Mouse (Mus musculus): ENCODE results near the gene Slc19a1. TPM values are rescaled to one million over a fixed set of nuclear protein-coding genes. Genes with fewer than 3 reads are reported as not detected.

The Slc19a1 gene
- total and polyA plus RNA-seq, 3 experiments: 40.1 to 59.8 (median 50.2) TPM

DNA sequence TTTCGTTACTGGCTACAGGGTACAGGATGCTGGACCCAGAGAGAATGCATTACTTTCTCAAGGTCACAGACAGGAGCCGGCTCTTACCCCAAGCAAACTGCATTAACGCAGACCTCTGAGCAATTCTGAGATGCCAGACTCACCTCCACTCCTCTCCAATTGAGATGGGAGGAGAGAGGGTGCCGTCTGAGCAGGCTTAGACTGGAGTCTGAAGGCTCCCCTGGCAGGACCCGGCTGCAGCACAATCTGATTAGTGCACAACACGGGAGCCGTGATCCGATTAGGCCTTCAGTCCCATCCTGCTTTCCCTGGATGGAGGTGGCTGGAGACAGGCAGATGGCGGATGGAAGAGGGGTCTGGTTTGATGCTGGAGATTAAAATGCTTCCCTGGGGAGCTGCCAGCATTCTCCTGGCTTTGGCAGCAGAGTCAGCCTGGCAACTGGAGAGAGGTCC is 23.9 kb upstream of the Slc19a1 start:
- dilution Hi-C loops (cut with MboI; ENCODE audit: extremely low pct_ligation_motif_present, extremely low pct_unique_long_range_greater_than_20kb, low sequenced_read_pairs) (no loop called here), in situ Hi-C loops (cut with MboI; ENCODE audit: low pct_ligation_motif_present, low pct_unique_long_range_greater_than_20kb, low sequenced_read_pairs) (loop anchor here (25.0 kb wide), 1 partner anchor 171 kb away; no protein-coding TSS in a partner anchor)
- H3K4me3 ChIP-seq (replicated peaks in 1 of 3; ENCODE audit: low read depth in 2 of 3, low read length in 2 of 3, poor library complexity in 1 of 3): no peak overlapping the region
- peaks cover 67% of the 10 kb centered on the region for H3K27me3 ChIP-seq (replicated peaks)
- no peaks in the 10 kb centered on the region for H3K79me2 ChIP-seq (replicated peaks; ENCODE audit: control insufficient read depth, extremely low read depth, insufficient read depth, poor library complexity, severe bottlenecking)
- H3K4me1 ChIP-seq (ENCODE audit: control insufficient read depth in 1 of 2, insufficient read depth in 2 of 2): no peaks in the 10 kb centered on the region
- DNase-seq (ENCODE audit: extremely low read depth): no peak
- H3K4me2 ChIP-seq (ENCODE audit: insufficient read depth, low read depth, poor library complexity, severe bottlenecking): no peak overlapping the region
- no peak overlapping the region for H3K9ac ChIP-seq (ENCODE audit: insufficient read depth, low read depth)
- H3K36me3 ChIP-seq (replicated peaks in 1 of 2; ENCODE audit: control insufficient read depth in 1 of 2, insufficient read depth in 1 of 2, low read length in 1 of 2): no peaks in the 10 kb centered on the region
- TF ChIP-seq POLR2A (IDR thresholded peaks at IDR 0.05; ENCODE audit: low read depth, low read length) (no peak), ZC3H11A (IDR thresholded peaks at IDR 0.05; ENCODE audit: low read depth, low read length) (no peak), CHD1 (IDR thresholded peaks at IDR 0.05; ENCODE audit: low read depth, low read length) (no peak), ZNF384 (IDR thresholded peaks at IDR 0.05; ENCODE audit: low read depth, low read length) (no peak), CTCF (conservative IDR thresholded peaks at IDR 0.05 in 1 of 2, IDR thresholded peaks at IDR 0.05 in 1 of 2; ENCODE audit: low read depth in 2 of 2, low read length in 2 of 2) (no peak), UBTF (IDR thresholded peaks at IDR 0.05; ENCODE audit: low read depth, low read length) (no peak), USF1 (IDR thresholded peaks at IDR 0.05; ENCODE audit: low read depth, low read length) (no peak), POLR2AphosphoS2 (IDR thresholded peaks at IDR 0.05; ENCODE audit: low read depth, low read length) (no peak), ETS1 (conservative IDR thresholded peaks at IDR 0.05; ENCODE audit: low read depth, low read length) (no peak), BHLHE40 (IDR thresholded peaks at IDR 0.05; ENCODE audit: low read depth, low read length) (no peak), MAFK (IDR thresholded peaks at IDR 0.05; ENCODE audit: insufficient replicate concordance, low read length) (no peak), MYC (IDR thresholded peaks at IDR 0.05; ENCODE audit: low read depth, low read length) (no peak), ELF1 (IDR thresholded peaks at IDR 0.05; ENCODE audit: low read depth, low read length) (no peak), USF2 (conservative IDR thresholded peaks at IDR 0.05; ENCODE audit: low read depth, low read length) (no peak), KAT2A (IDR thresholded peaks at IDR 0.05; ENCODE audit: insufficient replicate concordance, low read length) (no peak), NELFE (IDR thresholded peaks at IDR 0.05; ENCODE audit: low read depth, low read length) (no peak), CHD2 (IDR thresholded peaks at IDR 0.05; ENCODE audit: low read length) (no peak), HCFC1 (IDR thresholded peaks at IDR 0.05; ENCODE audit: low read depth, low read length) (no peak), E2F4 (IDR thresholded peaks at IDR 0.05; ENCODE audit: insufficient replicate concordance, low read depth, low read length) (no peak)
- H3K27ac ChIP-seq (ENCODE audit: insufficient read depth, low read depth): no peak overlapping the region
- peaks cover 3% of the 10 kb centered on the region for H3K9me3 ChIP-seq (replicated peaks; ENCODE audit: low read length)

GRCm38 (mm10) chr10:77008698-77009097 is 23.3 kb upstream of the Slc19a1 start:
- DNase-seq (ENCODE audit: extremely low read depth): no peak
- Histone ChIP-seq H3K4me1 (ENCODE audit: control insufficient read depth in 1 of 2, insufficient read depth in 2 of 2) (no peaks in the 10 kb centered on the region), H3K27me3 (replicated peaks) (peaks cover 62% of the 10 kb centered on the region), H3K79me2 (replicated peaks; ENCODE audit: control insufficient read depth, extremely low read depth, insufficient read depth, poor library complexity, severe bottlenecking) (no peaks in the 10 kb centered on the region), H3K27ac (ENCODE audit: insufficient read depth, low read depth) (no peak overlapping the region), H3K4me3 (replicated peaks in 1 of 3; ENCODE audit: low read depth in 2 of 3, low read length in 2 of 3, poor library complexity in 1 of 3) (no peak overlapping the region), H3K9me3 (replicated peaks; ENCODE audit: low read length) (no peaks in the 10 kb centered on the region), H3K9ac (ENCODE audit: insufficient read depth, low read depth) (no peak overlapping the region), H3K4me2 (ENCODE audit: insufficient read depth, low read depth, poor library complexity, severe bottlenecking) (no peak overlapping the region), H3K36me3 (replicated peaks in 1 of 2; ENCODE audit: control insufficient read depth in 1 of 2, insufficient read depth in 1 of 2, low read length in 1 of 2) (no peaks in the 10 kb centered on the region)
- dilution Hi-C loops (cut with MboI; ENCODE audit: extremely low pct_ligation_motif_present, extremely low pct_unique_long_range_greater_than_20kb, low sequenced_read_pairs) (no loop called here), in situ Hi-C loops (cut with MboI; ENCODE audit: low pct_ligation_motif_present, low pct_unique_long_range_greater_than_20kb, low sequenced_read_pairs) (loop anchor here (25.0 kb wide), 1 partner anchor 171 kb away; no protein-coding TSS in a partner anchor)
- TF ChIP-seq MYC (IDR thresholded peaks at IDR 0.05; ENCODE audit: low read depth, low read length): no peak
- no peak for TF ChIP-seq RAD21 (IDR thresholded peaks at IDR 0.05; ENCODE audit: low read depth, low read length)
- no peak for TF ChIP-seq SMC3 (IDR thresholded peaks at IDR 0.05; ENCODE audit: low read depth, low read length)
- no peak for TF ChIP-seq ZNF384 (IDR thresholded peaks at IDR 0.05; ENCODE audit: low read depth, low read length)

All from CH12.LX (cell line).